Mouse (Mus musculus) intestine, postnatal 0 days (tissue): ENCODE results near the gene Msi2. TPM values are rescaled to one million over a fixed set of nuclear protein-coding genes. Genes with fewer than 3 reads are reported as not detected.

ENCODE experiments used
- ATAC-seq: fragments of 200-750 bp; cut with Nextera tagmentation; 2 replicates; pipeline ENCODE4 v1.8.0; 2017; ENCODE audit warnings: mild to moderate bottlenecking, moderate TSS enrichment, moderate library complexity
- H3K27ac ChIP-seq: fragments of 300-500 bp; sonication (generic); 2 replicates; pipeline ENCODE4 v1.5.1; 2014; ENCODE audit warnings: mild to moderate bottlenecking, low read depth, low read length, moderate library complexity
- H3K27me3 ChIP-seq: fragments of 300-500 bp; sonication (generic); replicated peaks from 2 replicates; pipeline ENCODE4 v1.6.1; 2014; ENCODE audit warnings: low read length, mixed read lengths; ENCODE audit not compliant: control insufficient read depth, insufficient read depth
- H3K36me3 ChIP-seq: fragments of 300-500 bp; sonication (generic); 2 replicates; pipeline ENCODE4 v1.6.1; 2014; ENCODE audit warnings: mild to moderate bottlenecking, moderate library complexity; ENCODE audit not compliant: control insufficient read depth, insufficient read depth
- H3K4me1 ChIP-seq: fragments of 300-500 bp; sonication (generic); replicated peaks from 2 replicates; pipeline ENCODE4 v1.6.1; 2014; ENCODE audit warnings: antibody characterized with exemption, low read length, mixed read lengths; ENCODE audit not compliant: control insufficient read depth, insufficient read depth
- H3K4me2 ChIP-seq: fragments of 300-500 bp; sonication (generic); replicated peaks from 2 replicates; pipeline ENCODE4 v1.6.1; 2014; ENCODE audit warnings: low read depth, mild to moderate bottlenecking, moderate library complexity
- H3K4me3 ChIP-seq: fragments of 300-500 bp; sonication (generic); 2 replicates; pipeline ENCODE4 v1.5.1; 2014; ENCODE audit warnings: low read depth, low read length
- H3K9ac ChIP-seq: fragments of 300-500 bp; sonication (generic); 2 replicates; pipeline ENCODE4 v1.6.1; 2014; ENCODE audit warnings: mild to moderate bottlenecking, low read depth, low read length
- H3K9me3 ChIP-seq: fragments of 300-500 bp; sonication (generic); 2 replicates; pipeline ENCODE4 v1.6.1; 2016; ENCODE audit warnings: mixed run types; ENCODE audit not compliant: control insufficient read depth
- CTCF ChIP-seq: sonication (generic); IDR thresholded peaks from 2 replicates; pipeline ENCODE4 v1.5.1; 2016; ENCODE audit warnings: low read depth, mild to moderate bottlenecking, control low read depth, antibody characterized with exemption, moderate library complexity
- WGBS: fragments of 180-500 bp; shearing (Covaris S2); extraction: QIAGEN DNeasy Blood & Tissue Kit; methylation state at CpG from one replicate; pipeline ENCODE4 v1.1.7; 2014; 5-methylcytosine and 5-hydroxymethylcytosine counted together
- polyA plus RNA-seq: library from polyadenylated mRNA; unstranded; fragments of >200 nt; fragmentation: Nextera tagmentation; extraction: Ambion mirVana; gene quantifications from 2 replicates; pipeline ENCODE4 v1.2.1, GENCODE M21; 2015

Msi2 gene
- polyA plus RNA-seq, 1 experiment from 2014 or later: 7.5 TPM

DNA sequence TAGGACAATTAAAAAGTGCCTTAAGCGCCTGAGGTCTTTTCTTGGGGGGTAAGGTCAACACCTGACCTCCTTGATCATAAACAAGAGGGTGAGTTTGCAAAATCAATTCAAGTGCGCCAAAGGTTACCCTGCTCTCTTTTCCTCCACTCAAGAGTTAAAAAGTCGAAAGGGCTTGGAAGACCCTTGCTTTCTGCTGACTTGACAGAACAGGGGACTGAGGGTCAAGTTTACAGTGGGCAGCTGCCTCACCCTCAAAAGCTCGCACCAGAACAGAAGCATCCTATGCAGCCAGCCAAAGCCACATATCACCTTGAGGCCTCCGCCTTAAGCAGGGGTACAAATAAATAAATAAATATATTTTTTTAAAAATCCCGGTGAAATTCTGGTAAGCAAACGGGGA is 3.0 kb downstream of the Msi2 start:
- H3K4me3 ChIP-seq: no peak overlapping the region

DNA sequence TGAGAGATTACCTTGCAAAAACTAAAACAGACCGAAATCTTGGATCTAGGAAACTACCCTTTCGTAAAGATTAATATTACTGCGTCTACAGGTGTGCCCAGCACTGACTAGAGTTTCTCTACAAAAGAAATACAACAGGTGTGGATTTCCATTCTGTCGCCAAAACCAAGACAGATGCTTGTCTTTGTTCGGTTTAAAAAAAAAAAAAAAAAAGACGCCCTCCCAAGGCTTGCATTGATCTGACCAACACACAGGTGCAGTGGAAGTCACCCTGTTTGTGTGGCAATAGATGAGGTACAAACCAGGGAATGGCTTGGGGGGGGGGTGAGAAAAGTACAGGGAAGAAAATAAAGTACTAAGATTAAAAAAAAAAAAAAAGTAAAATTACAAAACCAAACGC is 4.2 kb downstream of the Msi2 start:
- H3K9ac ChIP-seq: no peak overlapping the region
- H3K27me3 ChIP-seq: no peaks in the 10 kb centered on the region
- no peak overlapping the region for H3K4me2 ChIP-seq
- no peaks in the 10 kb centered on the region for H3K9me3 ChIP-seq
- TF ChIP-seq CTCF: no peak
- WGBS: 71% methylated on average over 7 of the region's 7 CpGs
- no peak for ATAC-seq
- H3K4me3 ChIP-seq: no peak overlapping the region
- no peak overlapping the region for H3K27ac ChIP-seq
- H3K36me3 ChIP-seq: peaks cover 25% of the 10 kb centered on the region; the same call in 1 of the 2 replicates
- H3K4me1 ChIP-seq: no peaks in the 10 kb centered on the region

More for the DNA sequence above, 3.0 kb downstream of the Msi2 start:
- no peak for ATAC-seq
- Histone ChIP-seq H3K36me3 (peaks cover 16% of the 10 kb centered on the region; the same call in 1 of the 2 replicates), H3K9ac (no peak overlapping the region), H3K4me2 (peak overlapping the region; percentile 24; the same call in 1 of the 2 replicates), H3K9me3 (no peaks in the 10 kb centered on the region), H3K4me1 (no peaks in the 10 kb centered on the region), H3K27me3 (no peaks in the 10 kb centered on the region), H3K27ac (no peak overlapping the region)
- TF ChIP-seq CTCF: no peak
- 56% methylated on average over 7 of the region's 7 CpGs for WGBS

DNA sequence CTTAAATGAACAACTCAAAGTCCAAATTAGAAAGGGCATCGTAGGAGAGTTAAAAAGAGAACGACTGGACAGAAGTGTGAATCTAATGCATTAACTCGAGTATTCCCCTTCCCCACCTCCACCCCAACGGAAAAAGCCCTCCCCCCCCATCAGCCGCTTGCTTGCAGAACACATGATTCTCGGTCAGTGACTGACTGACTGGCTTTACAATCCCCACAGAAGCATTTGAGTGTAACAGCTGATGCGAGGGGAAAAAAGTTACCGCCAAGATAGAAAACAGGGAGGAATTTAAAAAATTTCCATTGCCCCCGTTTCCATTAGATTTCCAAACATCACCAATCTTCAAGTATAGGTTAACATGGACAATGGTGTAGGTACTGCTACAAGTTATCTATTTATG is 4.8 kb downstream of the Msi2 start:
- H3K4me3 ChIP-seq: no peak overlapping the region
- no peaks in the 10 kb centered on the region for H3K4me1 ChIP-seq
- H3K9ac ChIP-seq: no peak overlapping the region
- no peak for ATAC-seq
- H3K9me3 ChIP-seq: no peaks in the 10 kb centered on the region
- 70% methylated on average over 9 of the region's 9 CpGs for WGBS
- no peaks in the 10 kb centered on the region for H3K27me3 ChIP-seq
- H3K27ac ChIP-seq: no peak overlapping the region
- H3K4me2 ChIP-seq: no peak overlapping the region
- peaks cover 29% of the 10 kb centered on the region; the same call in 1 of the 2 replicates for H3K36me3 ChIP-seq
- TF ChIP-seq CTCF: no peak

DNA sequence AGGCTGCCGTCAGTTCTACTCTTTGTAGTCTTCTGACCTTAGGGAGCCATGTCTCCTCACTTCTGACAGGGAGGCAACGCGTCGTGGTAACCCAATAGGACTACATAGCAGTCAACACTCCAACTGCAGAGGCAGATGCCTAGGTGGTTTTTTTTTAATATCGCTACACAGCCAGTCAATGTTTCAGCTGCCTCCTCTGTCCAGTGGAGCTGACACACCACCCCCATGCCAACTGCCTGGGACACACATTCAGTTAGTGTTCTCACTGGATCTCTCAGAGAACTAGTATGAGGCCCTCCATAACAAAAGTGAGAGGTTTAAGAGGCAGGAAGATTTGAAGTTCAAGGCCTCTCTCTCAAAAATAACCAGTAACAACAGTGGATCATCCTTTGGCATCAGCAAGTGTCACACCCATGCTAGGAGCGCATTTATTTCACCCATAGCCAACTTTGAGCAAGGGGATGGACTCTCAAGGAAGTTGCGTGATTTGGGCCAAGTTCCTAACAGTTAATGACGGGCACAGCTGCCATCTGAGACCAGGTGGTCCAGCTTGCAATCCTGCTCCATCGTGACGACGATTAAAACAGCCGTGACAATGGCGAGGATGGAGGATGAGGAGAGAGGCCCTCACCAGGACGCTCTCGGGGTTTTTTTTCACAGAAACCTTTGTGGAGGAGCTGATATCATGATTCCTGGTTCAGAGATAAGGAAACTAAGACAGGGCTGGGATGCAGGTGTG is 8.3 kb downstream of the Msi2 start:
- WGBS: 88% methylated on average over 15 of the region's 15 CpGs
- H3K4me3 ChIP-seq: no peak overlapping the region
- peaks cover 48% of the 10 kb centered on the region for H3K36me3 ChIP-seq
- H3K9ac ChIP-seq: no peak overlapping the region
- H3K4me2 ChIP-seq: no peak overlapping the region
- no peak overlapping the region for H3K27ac ChIP-seq
- no peaks in the 10 kb centered on the region for H3K27me3 ChIP-seq
- H3K9me3 ChIP-seq: no peaks in the 10 kb centered on the region
- no peak for ATAC-seq
- TF ChIP-seq CTCF: no peak
- H3K4me1 ChIP-seq: no peaks in the 10 kb centered on the region

DNA sequence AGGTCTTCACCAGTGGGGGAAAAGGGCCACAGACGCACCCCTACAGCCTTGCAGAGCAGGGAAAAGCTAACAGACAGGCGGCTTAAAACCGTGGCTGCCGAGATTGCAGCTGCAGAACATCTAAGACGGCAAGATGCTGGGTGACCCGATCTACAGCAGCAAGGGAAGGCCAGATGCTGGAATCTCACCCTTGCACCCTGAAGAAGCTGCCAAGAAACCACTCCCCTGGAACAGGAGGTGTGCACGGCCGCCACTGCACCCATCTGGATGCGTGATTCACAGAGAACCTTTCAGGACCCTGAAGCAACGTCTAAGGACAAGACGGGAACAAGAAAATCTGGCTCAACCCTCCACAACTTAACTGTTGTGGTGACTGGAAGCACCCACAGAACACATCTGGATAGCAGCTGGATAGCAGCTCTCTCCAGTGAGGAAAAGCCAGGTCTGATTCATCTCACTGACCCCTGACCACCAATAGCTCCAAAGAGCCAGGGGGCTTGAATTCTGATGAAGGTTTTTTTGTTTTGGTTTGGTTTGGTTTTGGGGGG is 11.0 kb downstream of the Msi2 start:
- peaks cover 49% of the 10 kb centered on the region for H3K36me3 ChIP-seq
- H3K27me3 ChIP-seq: no peaks in the 10 kb centered on the region
- no peak overlapping the region for H3K4me3 ChIP-seq
- no peak for TF ChIP-seq CTCF
- WGBS: 63% methylated on average over 11 of the region's 11 CpGs
- no peak overlapping the region for H3K4me2 ChIP-seq
- H3K4me1 ChIP-seq: no peaks in the 10 kb centered on the region
- no peak for ATAC-seq
- no peak overlapping the region for H3K27ac ChIP-seq
- no peaks in the 10 kb centered on the region for H3K9me3 ChIP-seq
- no peak overlapping the region for H3K9ac ChIP-seq

DNA sequence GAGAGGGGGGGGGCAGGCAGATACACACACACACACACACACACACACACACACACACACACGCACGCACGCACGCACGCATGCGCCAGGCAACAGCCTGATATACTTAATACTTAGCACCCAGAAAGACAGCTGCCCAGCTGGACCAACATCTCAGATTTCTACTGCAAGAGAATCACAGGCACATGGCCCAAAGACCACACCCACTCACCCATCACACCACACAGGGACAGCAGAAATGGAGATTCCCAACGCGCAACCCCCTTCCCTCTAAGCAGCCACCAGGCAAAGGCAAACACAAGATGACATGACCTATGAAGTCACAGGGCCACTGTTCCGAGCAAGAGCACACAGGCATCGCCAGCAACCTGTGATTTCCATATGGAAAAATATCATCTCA is 13.6 kb downstream of the Msi2 start:
- no peaks in the 10 kb centered on the region for H3K9me3 ChIP-seq
- WGBS: 84% methylated on average over 10 of the region's 10 CpGs
- H3K9ac ChIP-seq: no peak overlapping the region
- no peak overlapping the region for H3K4me3 ChIP-seq
- H3K27ac ChIP-seq: no peak overlapping the region
- H3K27me3 ChIP-seq: no peaks in the 10 kb centered on the region
- no peak overlapping the region for H3K4me2 ChIP-seq
- no peaks in the 10 kb centered on the region for H3K4me1 ChIP-seq
- no peak for ATAC-seq
- H3K36me3 ChIP-seq: peaks cover 42% of the 10 kb centered on the region
- no peak for TF ChIP-seq CTCF
